Mouse (Mus musculus) erythroid progenitor cell, adult 5-6 weeks (primary cell): Measurements from ENCODE around the gene Grb2. TPM values are rescaled to one million over a fixed set of nuclear protein-coding genes. Genes with fewer than 3 reads are reported as not detected.

Experiments
- ATAC-seq: replicated peaks from 2 replicates; pipeline ENCODE4 v1.8.0; 2016; ENCODE audit warnings: moderate number of reproducible peaks, mild to moderate bottlenecking, moderate TSS enrichment, inconsistent platforms; ENCODE audit not compliant: poor library complexity, low FRiP score, severe bottlenecking
- total RNA-seq, 2 experiments: library from RNA; stranded (forward) in 1 of 2; stranded (reverse) in 1 of 2; fragments of 150-400 nt in 1 of 2; fragments of 186-747, 209-891 nt in 1 of 2; gene quantifications; 2 replicates each; pipeline versions ENCODE4 v1.2.3 to v1.2.4; 2015 to 2017; ENCODE audit warnings: low replicate concordance in 2 of 2

Gene Grb2
- total RNA-seq, 2 experiments from 2014 or later = 10.1 to 49.5 TPM

- ATAC-seq = no peak
Measured at GRCm38 (mm10) chr11:115632247-115632646, 76.2 kb downstream of the Grb2 start.

- ATAC-seq = no peak
Measured at GRCm38 (mm10) chr11:115631505-115631890, 76.9 kb downstream of the Grb2 start.

DNA sequence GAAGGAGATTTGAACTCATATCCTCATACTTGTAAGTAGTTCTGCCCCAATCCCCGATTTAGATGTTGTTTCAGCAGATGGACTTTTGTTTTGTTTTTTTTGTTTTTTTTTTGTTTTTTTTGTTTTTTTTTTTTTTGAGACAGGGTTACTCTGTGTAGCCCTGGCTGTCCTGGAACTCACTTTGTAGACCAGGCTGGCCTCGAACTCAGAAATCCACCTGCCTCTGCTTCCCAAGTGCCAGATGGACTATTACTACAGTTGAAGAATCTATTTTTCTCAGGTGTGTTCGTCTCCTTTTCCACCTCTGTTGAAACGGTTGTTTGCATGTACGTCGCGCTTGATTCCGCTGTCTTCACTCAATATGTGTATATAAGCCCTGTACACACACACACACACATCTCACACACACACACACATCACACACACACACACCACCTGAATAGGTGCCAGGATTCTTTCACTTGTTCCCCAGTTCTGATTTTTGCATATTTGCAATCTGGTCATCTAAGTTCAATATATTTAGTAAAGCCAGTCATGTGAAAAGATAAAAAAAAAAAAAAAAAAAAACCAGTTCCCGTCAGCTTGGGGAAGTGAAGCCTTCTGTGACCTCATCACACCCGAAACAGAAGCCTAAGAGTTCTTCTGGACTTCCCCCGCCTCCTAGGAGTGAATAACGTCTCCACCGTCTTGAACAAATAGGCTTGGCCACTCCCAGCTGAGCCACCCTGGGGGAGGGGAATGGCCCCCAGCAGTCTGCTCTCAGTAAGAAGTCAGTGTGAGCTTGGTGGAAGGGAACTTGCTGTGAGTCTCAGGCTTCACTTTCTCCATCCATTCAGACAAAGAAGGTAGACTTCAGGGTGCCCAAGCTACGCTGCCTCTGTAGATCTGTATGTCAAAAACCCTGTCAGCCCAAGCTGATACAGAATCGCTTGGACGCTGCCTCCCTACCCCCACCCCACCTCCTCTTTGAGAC, 77.6 kb downstream of the Grb2 start:
- ATAC-seq = no peak

- no peak for ATAC-seq
Measured at GRCm38 (mm10) chr11:115629734-115630531, 78.5 kb downstream of the Grb2 start.

- ATAC-seq = peak; percentile 10
Measured at GRCm38 (mm10) chr11:115628465-115629101, 79.8 kb downstream of the Grb2 start.

- ATAC-seq = peak; percentile 92
Measured at GRCm38 (mm10) chr11:115627705-115628464, 80.5 kb downstream of the Grb2 start, which contains the start of gene Slc25a19. TSS of gene Slc25a19 (minus strand) at chr11:115628295.

DNA sequence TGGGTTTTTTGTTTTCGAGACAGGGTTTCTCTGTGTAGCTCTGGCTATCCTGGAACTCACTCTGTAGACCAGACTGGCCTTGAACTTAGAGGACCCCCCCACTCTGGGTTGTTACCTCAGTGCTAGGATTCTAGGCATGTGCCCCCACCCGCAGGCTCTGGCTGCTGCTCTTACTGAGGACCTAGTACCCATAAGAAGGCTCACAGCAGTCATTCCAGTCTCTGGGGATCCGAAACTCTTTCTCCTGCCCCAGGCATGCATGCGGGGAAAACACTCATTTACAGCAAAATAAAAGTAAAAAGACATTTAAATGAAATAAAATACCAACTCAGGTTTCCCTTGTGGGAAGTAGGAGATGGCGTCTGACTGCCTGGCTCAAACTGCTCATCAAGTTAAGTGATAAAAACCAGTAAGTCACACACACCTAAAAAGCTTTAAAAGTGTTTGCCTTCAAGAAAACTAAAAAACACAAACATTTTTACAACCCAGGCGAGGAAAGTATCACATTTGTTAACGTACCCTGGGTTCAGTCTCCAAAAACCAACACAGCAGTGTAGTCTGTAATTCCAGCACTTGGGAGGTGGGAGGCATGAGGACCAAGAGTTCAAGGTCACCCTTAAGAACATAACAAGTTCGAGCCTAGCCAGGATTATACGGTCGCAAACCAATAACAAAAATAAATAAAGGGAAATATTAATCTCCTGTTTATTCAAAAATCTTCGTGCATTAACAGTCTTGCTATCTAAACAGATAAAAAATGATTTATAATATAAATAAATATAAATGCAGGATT, 81.4 kb downstream of the Grb2 start:
- no peak for ATAC-seq

DNA sequence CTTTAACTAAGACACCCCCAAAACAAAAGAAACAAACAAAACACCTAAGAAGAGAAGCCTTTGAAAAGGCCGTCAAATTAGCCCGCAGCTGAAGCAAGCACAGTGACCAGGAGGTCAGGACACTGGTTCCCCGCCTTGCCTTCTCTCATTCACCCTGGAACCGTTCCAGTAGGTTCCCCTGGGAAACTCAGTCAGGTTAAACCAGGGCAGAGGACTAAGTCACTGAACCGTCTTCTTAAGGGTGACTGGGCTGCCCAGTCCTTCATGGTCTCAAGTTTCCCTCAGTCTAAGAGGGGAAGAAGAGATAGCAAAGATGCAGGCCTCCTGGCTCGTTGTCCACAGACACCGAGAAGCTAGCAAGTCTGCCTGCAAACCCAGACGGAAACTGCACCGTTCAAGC, 82.5 kb downstream of the Grb2 start:
- ATAC-seq = no peak

DNA sequence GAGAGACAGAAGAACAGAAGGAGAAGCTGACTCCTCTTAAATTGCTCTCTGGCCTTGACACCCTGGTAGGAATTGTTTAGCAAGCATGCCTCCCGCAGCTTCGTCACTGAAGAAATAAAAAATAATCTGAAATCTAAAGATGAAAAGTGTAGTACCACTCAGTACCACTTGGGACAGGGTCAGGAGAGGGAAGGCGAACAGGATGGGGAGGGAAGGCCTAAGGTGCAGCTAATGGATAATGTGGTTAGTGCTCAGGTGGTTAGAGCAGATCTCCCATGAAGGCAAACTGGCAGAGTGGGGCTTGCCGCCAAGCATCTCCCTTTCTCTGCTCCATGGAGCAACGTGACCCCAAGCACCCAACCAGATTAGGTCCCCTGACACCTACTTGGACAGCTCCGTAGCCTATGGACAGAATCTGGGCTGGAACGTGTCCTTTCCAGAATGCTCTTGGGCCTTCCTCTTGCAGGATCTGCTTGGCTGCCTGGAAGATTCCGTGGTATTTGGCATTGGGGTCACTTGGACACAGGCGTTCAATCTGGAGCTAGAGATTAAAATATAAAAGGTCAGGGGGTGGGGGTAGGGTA, 84.8 kb downstream of the Grb2 start:
- no peak for ATAC-seq

GRCm38 (mm10) chr11:115619949-115620348, 88.4 kb downstream of the Grb2 start:
- ATAC-seq = no peak

DNA sequence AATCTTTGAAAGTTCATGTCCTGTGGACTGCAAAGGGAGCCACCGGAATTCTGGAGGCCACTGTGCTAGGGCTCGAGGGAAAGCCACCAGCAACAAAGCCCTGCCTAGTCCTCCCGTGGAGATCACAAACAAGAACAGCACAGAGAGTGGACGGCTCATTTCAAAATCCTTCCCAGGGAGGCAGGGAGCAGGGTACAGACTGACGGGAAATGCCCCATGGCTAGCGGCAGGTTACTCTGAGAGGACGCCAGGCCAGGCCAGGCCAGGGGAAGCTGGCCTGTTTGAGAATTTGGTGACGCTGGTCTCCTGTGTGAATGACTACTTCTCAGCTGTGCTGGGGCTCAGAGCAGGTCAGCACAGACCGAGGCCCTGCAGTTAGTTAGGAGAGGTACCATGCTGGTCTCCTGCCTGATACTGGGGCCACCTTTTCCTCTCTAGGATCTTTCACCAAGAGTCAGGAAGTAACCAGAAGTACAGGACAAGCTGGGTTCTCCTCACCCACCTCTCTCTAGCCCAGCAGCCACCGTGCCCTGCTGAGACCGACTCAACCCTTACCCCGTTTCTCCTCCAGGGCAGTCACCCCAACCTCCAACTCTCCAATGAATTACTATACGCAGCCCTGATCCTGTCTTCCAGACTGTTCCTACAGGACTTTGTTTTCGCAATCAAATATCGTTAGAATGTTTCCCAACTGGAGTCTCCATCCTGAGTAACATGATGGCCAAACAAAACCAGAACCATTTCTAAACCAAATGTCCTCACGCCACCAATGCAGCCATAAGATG, 89.5 kb downstream of the Grb2 start:
- ATAC-seq = no peak

GRCm38 (mm10) chr11:115618001-115618400, 90.4 kb downstream of the Grb2 start:
- no peak for ATAC-seq

DNA sequence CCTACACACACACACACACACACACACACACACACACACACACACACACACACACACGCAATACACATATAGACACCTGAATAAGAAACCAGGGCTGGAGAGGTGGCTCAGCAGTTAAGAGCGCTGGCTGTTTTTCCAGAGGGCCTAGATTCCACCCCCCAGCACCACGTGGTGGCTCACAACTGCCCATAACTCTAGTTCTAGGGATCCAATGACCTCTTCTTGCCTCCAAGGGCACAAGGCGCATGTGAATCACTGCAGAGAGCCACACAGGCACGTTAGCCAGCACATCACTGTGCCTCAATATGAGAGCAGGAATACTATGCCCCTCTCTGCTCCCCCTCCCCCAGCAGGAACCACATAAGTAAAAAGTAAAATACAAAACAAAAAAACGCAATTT, 91.5 kb downstream of the Grb2 start:
- ATAC-seq = no peak

DNA sequence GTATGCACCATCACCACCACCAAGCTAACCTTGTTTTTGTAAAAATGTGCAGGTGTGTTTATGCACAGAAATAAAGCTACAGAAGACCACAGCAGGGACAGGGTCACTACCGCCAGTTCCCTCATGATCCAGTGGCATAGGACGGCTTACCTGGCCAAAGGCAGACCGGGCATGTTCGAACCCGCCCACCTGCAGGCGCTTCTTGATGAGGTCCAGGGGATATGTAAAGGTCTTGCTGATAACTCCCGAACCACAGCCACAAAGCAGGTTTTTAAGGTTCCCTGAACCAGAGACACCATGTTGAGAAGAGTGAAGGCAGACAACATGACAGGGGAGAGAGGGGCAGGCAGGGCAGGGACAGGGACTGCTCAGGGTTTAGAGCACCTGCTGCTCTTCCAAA, 92.0 kb downstream of the Grb2 start:
- no peak for ATAC-seq

- ATAC-seq = no peak
Measured at GRCm38 (mm10) chr11:115615875-115616274, 92.5 kb downstream of the Grb2 start.

DNA sequence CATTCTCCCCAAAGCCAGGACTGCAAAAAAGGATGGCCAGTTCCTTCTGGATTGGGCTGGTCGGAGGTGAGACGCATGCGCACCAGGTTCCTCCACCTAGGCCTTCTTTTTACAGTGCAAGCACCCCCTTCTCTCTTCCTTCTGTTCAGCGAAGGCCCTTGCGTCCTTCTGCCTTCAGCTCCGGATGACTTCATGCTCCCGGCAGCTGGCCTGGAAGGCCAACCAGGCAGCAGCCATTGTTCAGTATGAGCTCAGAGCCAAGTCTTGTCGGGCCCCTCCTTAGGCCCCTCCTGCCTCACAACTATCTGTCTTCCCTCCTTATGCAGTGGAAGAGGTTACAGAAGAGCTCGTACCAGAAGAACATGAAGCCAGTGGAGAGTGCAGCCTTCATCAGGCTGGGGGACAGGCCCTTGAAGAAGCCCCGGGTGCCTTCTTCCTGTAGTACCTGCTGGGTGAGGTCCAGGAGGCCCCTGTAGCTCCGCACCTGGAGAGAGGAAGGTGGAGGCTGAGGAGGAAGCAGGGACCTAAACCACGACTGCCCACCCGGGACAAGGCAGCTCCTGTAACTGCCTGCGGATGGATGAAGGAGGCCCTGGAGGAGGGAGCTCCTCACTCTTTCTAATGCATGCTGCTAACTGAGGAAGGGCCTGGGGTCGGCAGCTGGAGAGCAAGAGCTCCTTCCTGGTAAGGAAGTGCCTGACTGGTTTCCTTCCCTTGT, 93.1 kb downstream of the Grb2 start:
- ATAC-seq = no peak
